Mouse (Mus musculus): ENCODE results near the gene Mov10. TPM values are rescaled to one million over a fixed set of nuclear protein-coding genes. Genes with fewer than 3 reads are reported as not detected.
A peak's percentile ranks its signal among the peaks of the same experiment; 100 is the strongest.
"Not testable (repeated sequence)": the region's sequence is repeated elsewhere in the genome, so short reads cannot be mapped to it uniquely, and the experiment has no call there.

The Mov10 gene
- total RNA-seq, 2 experiments from 2014 or later, result 9.3 to 9.7 TPM

GRCm38 (mm10) chr3:104762103-104762863 lies 56.1 kb downstream of the Mov10 start:
- intact Hi-C loops (cut with DNase I), result not testable (repeated sequence)

GRCm38 (mm10) chr3:104758869-104759268 lies 59.5 kb downstream of the Mov10 start:
- intact Hi-C loops (cut with DNase I), result no loop called here
- no peak for DNase-seq (ENCODE audit: extremely low spot score in 1 of 2, low spot score in 2 of 2)

More at GRCm38 (mm10) chr3:104762103-104762863, 56.1 kb downstream of the Mov10 start:
- not testable (repeated sequence) for DNase-seq (ENCODE audit: extremely low spot score in 1 of 2, low spot score in 2 of 2)

- peak; percentile 37 to 82 for DNase-seq (ENCODE audit: extremely low spot score in 1 of 2, low spot score in 2 of 2)
- intact Hi-C loops (cut with DNase I), result no loop called here
Measured at GRCm38 (mm10) chr3:104758406-104758805, 60.0 kb downstream of the Mov10 start.

- intact Hi-C loops (cut with DNase I); DNase-seq (ENCODE audit: extremely low spot score in 1 of 2, low spot score in 2 of 2): not testable (repeated sequence)
Measured at GRCm38 (mm10) chr3:104752845-104753244, 65.5 kb downstream of the Mov10 start.

Other genes with a start within 250 kb of the Mov10 start
- gene Slc16a1, start 179.9 kb downstream of the Mov10 start, total RNA-seq (2021), result 10 to 100 TPM; 65.5 to 71.4 TPM
- 1 to 10 TPM; 1.4 to 2.7 TPM for gene Ppm1j, start 37.5 kb downstream of the Mov10 start, total RNA-seq (2021)
- gene Fam19a3, start 36.7 kb downstream of the Mov10 start, total RNA-seq (2021), result not detected
- 10 to 100 TPM; 38.5 to 39.0 TPM for gene Rhoc, start 30.2 kb downstream of the Mov10 start, total RNA-seq (2021)
- 10 to 100 TPM; 32.1 to 35.9 TPM for gene St7l, start 45.4 kb upstream of the Mov10 start, total RNA-seq (2021)
- gene Capza1, start 45.9 kb upstream of the Mov10 start, total RNA-seq (2021), result 10 to 100 TPM; 45.2 to 48.3 TPM
- 1 to 10 TPM; 2.2 to 3.0 TPM for gene Wnt2b, start 143.4 kb upstream of the Mov10 start, total RNA-seq (2021)
- 10 to 100 TPM; 38.7 to 42.7 TPM for gene Cttnbp2nl, start 234.6 kb upstream of the Mov10 start, total RNA-seq (2021)
- not detected for gene 4930564D02Rik, start 248.3 kb upstream of the Mov10 start, total RNA-seq (2021)

All from left cerebral cortex, postnatal 10 days (tissue).